ENCODE assay signal across 10 mouse cellular contexts in genomic region chr14:25401104-25401963, GRCm38 (mm10). TPM values are rescaled to one million over a fixed set of nuclear protein-coding genes. Genes with fewer than 3 reads are reported as not detected.
A peak's percentile ranks its signal among the peaks of the same experiment; 100 is the strongest.
DNase-seq lines count a peak whose midpoint lies in the region; ATAC-seq lines count a peak whose summit lies in the region.
"Had no signal": no experiment of that assay in that cellular context is flagged by ENCODE, and none has a peak within 500 bp of the region (broad histone marks: within the 10 kb centered on the region; RNA-seq: fewer than 3 reads in every experiment).

No protein-coding gene starts in this region.

- no peaks in the 10 kb centered on the region for H3K27me3 ChIP-seq in kidney, embryonic 15.5 days
- no peaks in the 10 kb centered on the region for H3K27me3 ChIP-seq in liver, embryonic 12.5 days (replicated peaks)

- H3K4me1 ChIP-seq in kidney, embryonic 15.5 days, result peaks cover 44% of the 10 kb centered on the region
- peaks cover 75% of the 10 kb centered on the region for H3K4me1 ChIP-seq in liver, embryonic 12.5 days

- no peak for DNase-seq in kidney, adult 11 months
- peak; percentile 50 for DNase-seq in heart, adult 8-10 months (ENCODE audit: low spot score)
- no peak for DNase-seq in frontal cortex, adult 2 months (ENCODE audit: extremely low spot score in 1 of 2, low spot score in 1 of 2)
- no peak for DNase-seq in urinary bladder, postnatal 25 days (ENCODE audit: low spot score)
- DNase-seq in adrenal gland, postnatal 4 days (ENCODE audit: low spot score in 2 of 2), result no peak
- DNase-seq: embryo, embryonic 11 days had no signal

- peak overlapping the region; percentile 15; the same call in 1 of the 2 replicates for H3K27ac ChIP-seq in kidney, embryonic 15.5 days
- H3K27ac ChIP-seq in liver, embryonic 12.5 days, result peak overlapping the region; percentile 94
- H3K27ac ChIP-seq: macrophage had no signal

- no peak overlapping the region for H3K4me3 ChIP-seq in kidney, embryonic 15.5 days (replicated peaks)
- H3K4me3 ChIP-seq in liver, embryonic 12.5 days, result peak overlapping the region; percentile 43

- WGBS in kidney, embryonic 15.5 days, result 82% methylated on average over 19 of the region's 19 CpGs
- 20% methylated on average over 19 of the region's 19 CpGs for WGBS in liver, embryonic 12.5 days (ENCODE audit: insufficient replicate concordance)

- H3K9ac ChIP-seq in kidney, embryonic 15.5 days, result no peak overlapping the region
- H3K9ac ChIP-seq in liver, embryonic 12.5 days, result peak overlapping the region; percentile 54

- H3K36me3 ChIP-seq in kidney, embryonic 15.5 days, result no peaks in the 10 kb centered on the region
- H3K36me3 ChIP-seq in liver, embryonic 12.5 days, result no peaks in the 10 kb centered on the region

- no peak overlapping the region for H3K4me2 ChIP-seq in kidney, embryonic 15.5 days
- H3K4me2 ChIP-seq in liver, embryonic 12.5 days, result peak overlapping the region; percentile 69

- H3K9me3 ChIP-seq in kidney, embryonic 15.5 days (replicated peaks), result no peaks in the 10 kb centered on the region
- H3K9me3 ChIP-seq in liver, embryonic 12.5 days (replicated peaks), result no peaks in the 10 kb centered on the region

- no peak; the same call in 1 of the 2 replicates for ATAC-seq in kidney, embryonic 15.5 days (replicated peaks; ENCODE audit: low FRiP score)
- peak; percentile 87 for ATAC-seq in liver, embryonic 12.5 days
- ATAC-seq in megakaryocyte progenitor cell, adult 5-6 weeks (replicated peaks; ENCODE audit: poor library complexity), result peak; percentile 67

RNA-seq across cellular contexts. Expression of gene Zmiz1, which starts 57.7 kb away (rescaled TPM):
- polyA plus RNA-seq in kidney, embryonic 15.5 days (2015; fragmentation: Nextera tagmentation; extraction: Ambion mirVana), result 41.8 and 47.3 TPM in 2 replicates
- 10 to 100 TPM; 34.7 to 44.1 (median 40.4) TPM for total RNA-seq in heart, adult 8-10 months (2022)
- polyA plus RNA-seq in liver, embryonic 12.5 days (2016; fragmentation: Nextera tagmentation; extraction: Ambion mirVana), result 9.1 and 10.2 TPM in 2 replicates
- 70.0 and 79.1 TPM in 2 replicates for total RNA-seq in megakaryocyte progenitor cell, adult 5-6 weeks (2015)
- 8.2 and 9.3 TPM in 2 replicates for total RNA-seq in megakaryocyte progenitor cell, adult 5-6 weeks (2017)
- 39.1 and 45.9 TPM in 2 replicates for polyA plus RNA-seq in frontal cortex, adult 2 months (2012; rRNA removed)
- 100 to 1,000 TPM; 105 to 122 TPM for total RNA-seq in adrenal gland, postnatal 4 days (2021)
